Mouse (Mus musculus) kidney, adult 2 months (tissue): ENCODE data around the gene Olfr394. TPM values are rescaled to one million over a fixed set of nuclear protein-coding genes. Genes with fewer than 3 reads are reported as not detected.
"Not testable (repeated sequence)": the region's sequence is repeated elsewhere in the genome, so short reads cannot be mapped to it uniquely, and the experiment has no call there.

Experiments used
- DNase-seq: peaks from one replicate; pipeline ENCODE4 v3.0.0; 2021
- H3K27ac ChIP-seq: fragments of 200-500 bp; 2 replicates; pipeline ENCODE4 v1.5.1; 2012; ENCODE audit warnings: low read depth, low read length, control low read depth, inconsistent platforms; ENCODE audit not compliant: insufficient read depth
- H3K27me3 ChIP-seq: fragments of 200-500 bp; replicated peaks from 2 replicates; pipeline ENCODE4 v1.6.1; 2012; ENCODE audit warnings: mild to moderate bottlenecking, moderate library complexity, low read length, inconsistent platforms; ENCODE audit not compliant: control insufficient read depth, insufficient read depth
- H3K36me3 ChIP-seq: fragments of 200-500 bp; 2 replicates; pipeline ENCODE4 v1.6.1; 2012; ENCODE audit warnings: mild to moderate bottlenecking, moderate library complexity, low read length, inconsistent platforms; ENCODE audit not compliant: control insufficient read depth, insufficient read depth
- H3K4me1 ChIP-seq: fragments of 200-500 bp; 2 replicates; pipeline ENCODE4 v1.6.1; 2011; ENCODE audit warnings: low read length; ENCODE audit not compliant: control insufficient read depth, insufficient read depth
- H3K4me3 ChIP-seq: fragments of 200-500 bp; 2 replicates; pipeline ENCODE4 v1.5.1; 2011; ENCODE audit warnings: mild to moderate bottlenecking, low read depth, low read length, control low read depth; ENCODE audit not compliant: insufficient read depth
- CTCF ChIP-seq: fragments of 200-500 bp; conservative IDR thresholded peaks from 2 replicates; pipeline ENCODE4 v1.5.1; 2011; ENCODE audit warnings: low read depth, mild to moderate bottlenecking, control low read depth, low read length, moderate library complexity, mixed read lengths; ENCODE audit not compliant: insufficient read depth, insufficient read length
- POLR2A ChIP-seq: fragments of 200-500 bp; IDR thresholded peaks from one replicate; pipeline ENCODE4 v1.6.1; 2011; ENCODE audit warnings: low read depth, low read length, control low read depth
- WGBS: fragments of 180-500 bp; shearing (Covaris S2); methylation state at CpG from one replicate; pipeline ENCODE4 v1.1.7; 2018; 5-methylcytosine and 5-hydroxymethylcytosine counted together
- polyA plus RNA-seq: library from polyadenylated mRNA; depleted of rRNA; stranded (reverse); fragments of >200 nt; gene quantifications from 2 replicates; pipeline ENCODE4 v1.2.3, GENCODE M21; 2012; rRNA removed

Olfr394 gene
- not detected in 2 replicates for polyA plus RNA-seq

DNA sequence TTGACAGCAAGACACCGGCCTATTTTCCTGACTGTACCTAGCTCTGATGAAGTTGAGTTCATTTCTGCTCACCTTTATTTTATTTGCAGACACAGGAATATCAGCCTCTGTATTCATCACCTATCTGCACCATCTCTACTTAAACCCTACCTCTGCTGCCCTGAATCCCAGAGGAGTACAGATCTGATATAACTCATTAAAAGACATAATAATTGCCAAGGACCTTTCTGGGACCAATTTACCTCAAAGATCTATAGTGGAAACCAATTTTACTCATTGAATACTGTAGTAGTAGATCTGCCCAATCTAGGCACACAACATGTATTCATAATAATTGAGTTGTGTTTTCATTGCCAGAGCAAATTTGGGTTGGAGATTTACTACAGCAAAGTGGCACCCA is at the start of gene Olfr394:
Gene Olfr394, minus strand, starts transcription at position 101 of the 400 bp plus-strand sequence.
- no peaks in the 10 kb centered on the region for H3K4me1 ChIP-seq
- H3K4me3 ChIP-seq: no peak within 1 kb of the TSS
- H3K27ac ChIP-seq: no peak within 1 kb of the TSS
- no peaks in the 10 kb centered on the region for H3K36me3 ChIP-seq
- no peak for DNase-seq
- WGBS: 79% methylated on average over 1 of the region's 1 CpGs
- no peaks in the 10 kb centered on the region for H3K27me3 ChIP-seq
- TF ChIP-seq CTCF (no peak), POLR2A (no peak)

GRCm38 (mm10) chr11:73936377-73936776 is 45.8 kb upstream of the Olfr394 start, which contains the start of gene Olfr23:
TSS of gene Olfr23 (plus strand) at chr11:73936677.
- no peak within 1 kb of the TSS for H3K4me3 ChIP-seq
- H3K27ac ChIP-seq: no peak within 1 kb of the TSS
- no peaks in the 10 kb centered on the region for H3K27me3 ChIP-seq
- no peaks in the 10 kb centered on the region for H3K4me1 ChIP-seq
- no peak for TF ChIP-seq POLR2A
- no peak for TF ChIP-seq CTCF
- H3K36me3 ChIP-seq: no peaks in the 10 kb centered on the region
- no peak for DNase-seq

DNA sequence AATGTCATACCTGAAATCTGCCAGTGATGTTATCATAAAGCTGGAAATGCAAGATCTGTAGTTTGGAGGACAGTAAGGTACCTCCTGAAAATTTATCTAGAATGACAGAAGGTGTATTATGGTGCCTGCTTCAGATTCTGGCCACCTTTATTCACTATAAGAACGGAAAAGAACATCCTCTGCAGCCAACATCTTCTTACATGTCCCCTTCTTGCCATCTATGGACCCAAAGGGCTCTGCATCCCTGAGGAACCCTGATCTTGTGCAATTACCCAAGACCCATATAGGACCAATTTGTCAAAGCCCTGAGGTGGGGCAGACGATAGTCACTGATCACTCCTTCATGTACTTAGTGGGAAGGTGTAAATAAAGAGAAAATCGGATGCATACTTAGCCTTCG is 18.6 kb upstream of the Olfr394 start, which contains the start of gene Olfr395:
Gene Olfr395, minus strand, starts transcription at position 101 of the 400 bp plus-strand sequence.
- H3K27ac ChIP-seq, H3K4me3 ChIP-seq, DNase-seq, H3K36me3 ChIP-seq, H3K4me1 ChIP-seq, H3K27me3 ChIP-seq: not testable (repeated sequence)
- 76% methylated on average over 4 of the region's 4 CpGs for WGBS

- no peak within 1 kb of the TSS for H3K4me3 ChIP-seq
- H3K27me3 ChIP-seq: no peaks in the 10 kb centered on the region
Observed at GRCm38 (mm10) chr11:73851354-73851753, 39.2 kb downstream of the Olfr394 start, which contains the start of gene Olfr393. TSS of gene Olfr393 (minus strand) at chr11:73851454.

More at GRCm38 (mm10) chr11:73851354-73851753, 39.2 kb downstream of the Olfr394 start, which contains the start of gene Olfr393:
- TF ChIP-seq CTCF (no peak), POLR2A (no peak)
- no peaks in the 10 kb centered on the region for H3K36me3 ChIP-seq
- no peaks in the 10 kb centered on the region for H3K4me1 ChIP-seq
- no peak for DNase-seq
- no peak within 1 kb of the TSS for H3K27ac ChIP-seq

Other genes starting within 250 kb of the Olfr394 start
- gene Zfp735, start 202.0 kb downstream of the Olfr394 start, polyA plus RNA-seq: not detected in 2 replicates
- gene Olfr389, start 110.1 kb downstream of the Olfr394 start, polyA plus RNA-seq: not detected in 2 replicates
- gene Olfr390, start 107.8 kb downstream of the Olfr394 start, polyA plus RNA-seq: not detected in 2 replicates
- not detected in 2 replicates for gene Olfr391-ps, start 87.7 kb downstream of the Olfr394 start, polyA plus RNA-seq
- not detected in 2 replicates for gene Olfr392, start 73.7 kb downstream of the Olfr394 start, polyA plus RNA-seq
- gene Olfr393, start 39.3 kb downstream of the Olfr394 start, polyA plus RNA-seq: not detected in 2 replicates
- gene Olfr395, start 18.5 kb upstream of the Olfr394 start, polyA plus RNA-seq: not detected in 2 replicates
- not detected in 2 replicates for gene Olfr23, start 45.9 kb upstream of the Olfr394 start, polyA plus RNA-seq
- not detected in 2 replicates for gene Olfr397, start 70.0 kb upstream of the Olfr394 start, polyA plus RNA-seq
- gene Olfr398, start 99.6 kb upstream of the Olfr394 start, polyA plus RNA-seq: not detected in 2 replicates
- not detected in 2 replicates for gene Olfr139, start 165.8 kb upstream of the Olfr394 start, polyA plus RNA-seq
- not detected in 2 replicates for gene Olfr399, start 165.8 kb upstream of the Olfr394 start, polyA plus RNA-seq
- gene Zfp616, start 179.2 kb upstream of the Olfr394 start, polyA plus RNA-seq: not detected in 2 replicates
- gene Olfr401, start 222.9 kb upstream of the Olfr394 start, polyA plus RNA-seq: not detected in 2 replicates